Mouse (Mus musculus) kidney, postnatal 0 days (tissue): ENCODE measurements around the gene Plch2. TPM values are rescaled to one million over a fixed set of nuclear protein-coding genes. Genes with fewer than 3 reads are reported as not detected.

Experiments used
- ATAC-seq: fragments of 200-750 bp; cut with Nextera tagmentation; replicated peaks from 2 replicates; pipeline ENCODE4 v1.8.0; 2017; ENCODE audit warnings: low read depth, moderate number of reproducible peaks, moderate TSS enrichment, moderate library complexity; ENCODE audit not compliant: low FRiP score
- DNase-seq: peaks from one replicate; pipeline ENCODE4 v3.0.0-alpha.2; 2016; ENCODE audit warnings: low spot score
- H3K27ac ChIP-seq: fragments of 300-500 bp; sonication (generic); 2 replicates; pipeline ENCODE4 v1.5.1; 2014; ENCODE audit warnings: mild to moderate bottlenecking
- H3K27me3 ChIP-seq: fragments of 300-500 bp; sonication (generic); 2 replicates; pipeline ENCODE4 v1.6.1; 2014; ENCODE audit warnings: low read length, mixed read lengths; ENCODE audit not compliant: insufficient read depth
- H3K36me3 ChIP-seq: fragments of 300-500 bp; sonication (generic); 2 replicates; pipeline ENCODE4 v1.6.1; 2014; ENCODE audit warnings: low read length, mixed read lengths; ENCODE audit not compliant: insufficient read depth
- H3K4me1 ChIP-seq: fragments of 300-500 bp; sonication (generic); replicated peaks from 2 replicates; pipeline ENCODE4 v1.6.1; 2014; ENCODE audit warnings: antibody characterized with exemption, low read length, mixed read lengths; ENCODE audit not compliant: insufficient read depth
- H3K4me2 ChIP-seq: fragments of 300-500 bp; sonication (generic); 2 replicates; pipeline ENCODE4 v1.6.1; 2014; ENCODE audit warnings: mild to moderate bottlenecking, low read length, moderate library complexity, mixed read lengths
- H3K4me3 ChIP-seq: fragments of 300-500 bp; sonication (generic); replicated peaks from 2 replicates; pipeline ENCODE4 v1.5.1; 2014; ENCODE audit warnings: low read depth, low read length
- H3K9ac ChIP-seq: fragments of 300-500 bp; sonication (generic); 2 replicates; pipeline ENCODE4 v1.6.1; 2014; ENCODE audit warnings: low read depth, low read length
- H3K9me3 ChIP-seq: fragments of 300-500 bp; sonication (generic); replicated peaks from 2 replicates; pipeline ENCODE4 v1.6.1; 2016; ENCODE audit warnings: low read length, inconsistent platforms, mixed read lengths
- CTCF ChIP-seq: IDR thresholded peaks from 2 replicates; pipeline ENCODE4 v1.5.1; 2016; ENCODE audit warnings: antibody characterized with exemption, low read depth, mild to moderate bottlenecking, moderate library complexity
- WGBS: fragments of 180-500 bp; shearing (Covaris S2); extraction: QIAGEN DNeasy Blood & Tissue Kit; methylation state at CpG from one replicate; pipeline ENCODE4 v1.1.7; 2014; 5-methylcytosine and 5-hydroxymethylcytosine counted together
- polyA plus RNA-seq: library from polyadenylated mRNA; unstranded; fragments of >200 nt; fragmentation: Nextera tagmentation; extraction: Ambion mirVana; gene quantifications from 2 replicates; pipeline ENCODE4 v1.2.1, GENCODE M21; 2015

Gene Plch2
- polyA plus RNA-seq, 1 experiment from 2014 or later, result 2.3 TPM

DNA sequence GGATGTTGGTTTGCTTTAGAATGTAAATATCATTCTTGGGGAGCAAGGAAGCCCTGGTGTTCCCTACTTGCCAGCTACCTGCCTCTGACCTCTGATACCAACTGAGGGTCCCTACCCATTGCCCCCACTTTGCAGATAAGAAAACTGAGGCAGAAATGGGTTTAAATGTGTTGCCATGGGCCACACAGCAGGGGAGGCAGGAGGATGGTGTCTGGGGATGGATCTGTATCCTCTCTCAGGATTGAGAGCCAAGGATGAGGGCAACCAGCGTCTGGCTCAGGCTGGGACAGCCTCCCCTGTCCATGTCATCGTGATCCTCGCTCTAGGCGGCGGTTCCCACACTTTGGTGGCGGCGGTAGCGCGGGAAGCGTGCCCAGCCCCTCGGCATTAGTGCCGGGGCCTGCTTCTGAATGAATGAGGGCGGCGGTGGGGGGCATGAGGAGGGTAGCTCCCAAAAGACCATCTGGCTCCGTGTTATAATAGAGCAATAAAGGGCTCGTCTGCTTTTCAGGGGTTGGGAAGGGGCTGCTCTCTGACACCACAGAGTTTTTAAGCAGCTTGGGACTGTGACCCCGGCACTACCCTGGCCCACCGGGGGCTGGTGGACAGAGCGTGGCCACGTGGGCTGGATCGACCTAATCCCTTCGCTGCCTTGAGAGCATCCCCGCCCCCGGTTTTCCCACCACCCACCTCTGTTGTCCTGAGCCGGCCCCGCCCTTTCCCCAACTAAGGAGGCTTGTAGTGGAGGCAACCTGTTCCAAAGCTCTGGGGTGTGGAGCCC is 103.9 kb downstream of the Plch2 start:
- no peak overlapping the region for H3K4me2 ChIP-seq
- 2% methylated on average over 26 of the region's 26 CpGs for WGBS

DNA sequence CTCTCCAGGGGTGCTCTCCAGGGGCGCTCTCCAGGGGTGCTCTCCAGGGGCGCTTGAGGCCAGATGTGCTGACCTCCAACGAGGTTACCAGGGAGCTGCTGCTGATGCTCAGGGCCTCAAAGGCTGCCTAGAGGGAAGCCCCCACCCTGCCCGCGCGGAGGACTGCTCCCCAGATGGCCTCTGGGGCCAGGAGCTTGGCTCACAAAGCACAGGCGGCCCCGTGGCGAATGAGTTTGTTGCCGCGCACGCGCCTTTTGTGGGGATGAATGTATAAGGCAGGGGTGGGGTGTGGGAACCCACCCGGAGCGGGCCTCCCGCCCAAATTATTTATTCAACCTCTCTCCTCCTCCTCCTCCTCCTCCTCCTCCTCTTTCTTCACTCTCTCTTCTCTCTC is 107.0 kb downstream of the Plch2 start:
- Histone ChIP-seq H3K4me2 (no peak overlapping the region), H3K9ac (no peak overlapping the region), H3K27me3 (peaks cover 18% of the 10 kb centered on the region), H3K4me1 (peaks cover 3% of the 10 kb centered on the region; the same call in 1 of the 2 replicates), H3K27ac (no peak overlapping the region), H3K36me3 (no peaks in the 10 kb centered on the region), H3K9me3 (no peaks in the 10 kb centered on the region), H3K4me3 (no peak overlapping the region)
- TF ChIP-seq CTCF, result no peak
- no peak for ATAC-seq
- no peak for DNase-seq
- 9% methylated on average over 14 of the region's 16 CpGs for WGBS

More for the DNA sequence above, 103.9 kb downstream of the Plch2 start:
- H3K27me3 ChIP-seq, result peaks cover 21% of the 10 kb centered on the region
- ATAC-seq, result no peak
- H3K27ac ChIP-seq, result no peak overlapping the region
- peaks cover 3% of the 10 kb centered on the region; the same call in 1 of the 2 replicates for H3K4me1 ChIP-seq
- DNase-seq, result no peak
- H3K4me3 ChIP-seq, result no peak overlapping the region
- no peaks in the 10 kb centered on the region for H3K9me3 ChIP-seq
- no peak for TF ChIP-seq CTCF
- H3K36me3 ChIP-seq, result no peaks in the 10 kb centered on the region
- no peak overlapping the region for H3K9ac ChIP-seq

DNA sequence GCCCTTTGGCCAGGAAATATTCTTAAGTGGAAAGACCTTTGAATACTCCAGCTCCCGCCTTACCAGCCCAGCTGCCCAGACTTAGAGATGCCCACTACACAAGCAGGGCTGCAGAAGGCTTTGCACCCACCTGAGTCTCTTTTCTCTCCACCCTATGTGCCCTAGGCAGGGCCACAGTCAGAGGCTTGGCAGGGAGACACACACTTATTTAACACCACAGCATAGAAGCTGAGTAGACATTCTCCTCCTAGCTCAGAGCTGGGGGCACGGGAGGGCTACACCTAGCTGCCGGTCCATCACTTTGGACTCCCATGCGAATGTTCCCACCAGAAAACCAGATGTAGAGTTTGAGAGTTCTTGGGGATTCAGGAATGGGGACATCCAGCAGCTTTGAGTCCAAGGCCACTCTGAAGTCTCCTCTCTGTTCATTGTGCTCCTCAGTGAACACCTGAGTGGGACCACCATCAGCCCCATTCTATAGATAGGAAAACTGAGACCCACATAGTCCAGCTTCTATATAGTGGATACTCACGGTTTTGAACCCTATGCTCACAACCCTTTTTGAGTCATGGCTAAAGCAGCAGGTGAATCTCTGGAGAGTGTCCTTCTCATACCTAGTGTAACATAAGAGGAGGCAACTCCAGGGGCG is 107.5 kb downstream of the Plch2 start:
- Histone ChIP-seq H3K9me3 (no peaks in the 10 kb centered on the region), H3K36me3 (no peaks in the 10 kb centered on the region), H3K9ac (no peak overlapping the region), H3K4me1 (peaks cover 3% of the 10 kb centered on the region; the same call in 1 of the 2 replicates), H3K27ac (no peak overlapping the region), H3K4me3 (no peak overlapping the region), H3K4me2 (no peak overlapping the region), H3K27me3 (peaks cover 18% of the 10 kb centered on the region)
- TF ChIP-seq CTCF, result no peak
- WGBS, result 69% methylated on average over 6 of the region's 6 CpGs
- DNase-seq (no peak), ATAC-seq (no peak)

DNA sequence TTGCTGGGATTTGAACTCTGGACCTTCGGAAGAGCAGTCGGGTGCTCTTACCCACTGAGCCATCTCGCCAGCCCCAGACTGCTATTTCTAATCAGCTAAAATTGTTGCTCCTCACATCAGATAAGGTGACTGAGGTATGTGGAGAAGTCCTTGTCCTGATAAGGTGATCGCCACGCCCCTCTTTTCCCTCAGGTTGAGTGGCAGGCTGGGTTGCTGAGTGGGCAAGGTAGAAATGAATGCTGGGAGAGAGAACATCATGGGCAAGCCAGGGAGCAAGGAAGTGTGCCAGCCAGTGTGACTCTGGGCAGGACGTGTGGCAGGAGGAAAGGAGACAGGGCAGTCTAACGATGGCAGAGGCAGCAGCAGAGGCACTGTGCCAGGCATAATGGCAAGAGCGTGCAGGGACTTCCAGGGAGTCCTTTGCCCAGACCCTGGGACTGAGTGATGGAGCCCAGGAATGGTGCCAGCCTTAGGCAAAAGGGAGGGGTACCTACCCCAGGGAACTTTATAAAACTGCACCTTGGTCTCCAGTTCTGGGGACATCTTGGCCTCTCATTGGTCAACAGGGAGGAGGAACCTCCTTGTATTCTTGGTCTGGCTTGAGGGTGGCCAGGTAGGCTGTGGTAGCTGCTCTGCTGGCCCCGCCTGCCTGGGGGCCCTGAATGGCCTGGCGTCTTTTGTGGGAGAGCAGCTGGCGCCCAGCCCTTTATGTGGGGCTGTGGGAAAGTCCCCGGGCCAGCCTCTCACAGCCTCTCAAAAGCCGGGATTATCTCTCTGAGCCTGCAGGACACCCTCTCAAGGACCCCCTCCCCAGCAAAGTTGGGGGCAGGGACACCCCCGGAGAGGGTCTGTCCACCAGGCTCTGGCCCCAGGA is 108.3 kb downstream of the Plch2 start:
- no peaks in the 10 kb centered on the region for H3K36me3 ChIP-seq
- no peak for ATAC-seq
- no peak for TF ChIP-seq CTCF
- H3K4me3 ChIP-seq, result no peak overlapping the region
- no peak for DNase-seq
- H3K9ac ChIP-seq, result no peak overlapping the region
- H3K4me1 ChIP-seq, result peaks cover 3% of the 10 kb centered on the region; the same call in 1 of the 2 replicates
- H3K27ac ChIP-seq, result no peak overlapping the region
- H3K27me3 ChIP-seq, result peaks cover 18% of the 10 kb centered on the region
- H3K4me2 ChIP-seq, result no peak overlapping the region
- 49% methylated on average over 14 of the region's 14 CpGs for WGBS
- no peaks in the 10 kb centered on the region for H3K9me3 ChIP-seq

DNA sequence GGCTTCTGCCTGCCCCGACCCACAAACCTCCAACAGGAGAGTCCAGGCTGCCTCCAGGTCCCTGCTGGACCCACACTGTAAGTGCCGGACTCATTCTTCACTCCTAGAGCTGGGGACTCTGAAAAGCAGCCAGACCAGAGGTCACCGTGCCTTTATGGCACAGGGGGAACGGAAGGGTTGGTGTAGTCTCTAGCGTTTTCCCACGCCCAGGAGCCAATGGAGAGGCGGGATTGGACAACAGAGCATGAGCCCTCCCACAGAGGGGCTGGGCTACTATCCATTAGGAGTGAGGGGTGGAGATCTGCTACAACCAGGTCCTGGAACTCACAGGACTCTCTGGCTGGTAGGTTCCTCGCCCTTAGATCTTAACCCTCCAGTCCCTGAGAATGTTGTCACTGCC is 110.3 kb downstream of the Plch2 start:
- Histone ChIP-seq H3K27ac (no peak overlapping the region), H3K4me3 (no peak overlapping the region; the same call in 1 of the 2 replicates), H3K27me3 (peaks cover 13% of the 10 kb centered on the region; the same call in 1 of the 2 replicates), H3K4me2 (peak overlapping the region; percentile 44), H3K4me1 (no peaks in the 10 kb centered on the region), H3K36me3 (no peaks in the 10 kb centered on the region), H3K9ac (no peak overlapping the region), H3K9me3 (no peaks in the 10 kb centered on the region)
- 2% methylated on average over 8 of the region's 8 CpGs for WGBS
- ATAC-seq (peak; percentile 90), DNase-seq (peak; percentile 89)
- no peak for TF ChIP-seq CTCF

DNA sequence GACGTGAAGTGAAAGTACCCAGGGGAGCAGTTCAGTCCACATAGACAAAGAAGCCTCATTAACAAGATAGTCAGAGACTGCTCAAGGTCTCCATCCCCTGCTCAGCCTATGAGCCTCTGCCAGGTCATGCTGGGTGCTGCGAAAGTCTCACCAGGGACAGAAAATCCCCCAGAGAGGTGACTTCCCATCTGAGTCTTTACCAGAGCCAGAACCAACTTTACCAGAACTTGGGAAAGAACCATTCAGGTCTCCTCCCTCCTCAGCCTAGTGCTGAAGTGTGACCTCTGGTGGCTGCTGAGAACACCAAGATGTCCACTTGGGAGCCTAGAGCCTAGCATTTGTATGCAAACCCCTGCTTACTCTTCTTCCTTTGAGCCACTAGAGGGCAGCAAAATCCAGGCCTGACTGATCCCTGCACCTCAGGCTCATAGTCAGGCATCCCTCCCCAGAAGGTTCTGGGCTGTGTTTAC is 112.4 kb downstream of the Plch2 start:
- ATAC-seq (peak; percentile 60), DNase-seq (peak; percentile 97)
- peak; percentile 97 for TF ChIP-seq CTCF
- H3K4me1 ChIP-seq, result no peaks in the 10 kb centered on the region
- H3K9me3 ChIP-seq, result no peaks in the 10 kb centered on the region
- H3K36me3 ChIP-seq, result no peaks in the 10 kb centered on the region
- H3K27ac ChIP-seq, result no peak overlapping the region
- no peak overlapping the region for H3K9ac ChIP-seq
- no peak overlapping the region for H3K4me3 ChIP-seq
- WGBS, result 16% methylated on average over 2 of the region's 2 CpGs
- H3K4me2 ChIP-seq, result no peak overlapping the region
- H3K27me3 ChIP-seq, result 0 out of 2 replicates have a peak, but pooled peaks cover 4% of the 10 kb centered on the region
